Mouse (Mus musculus) C2C12 (cell line): ENCODE data around the gene Gm28048. TPM values are rescaled to one million over a fixed set of nuclear protein-coding genes. Genes with fewer than 3 reads are reported as not detected.

ENCODE experiments used
- H3K27me3 ChIP-seq: one replicate; pipeline ENCODE4 v1.6.1; 2011; ENCODE audit not compliant: control insufficient read depth, insufficient read depth, insufficient read length
- H3K36me3 ChIP-seq: one replicate; pipeline ENCODE4 v1.6.1; 2011; ENCODE audit not compliant: control insufficient read depth, insufficient read depth
- H3K4me3 ChIP-seq: one replicate; pipeline ENCODE4 v1.5.1; 2011; ENCODE audit warnings: mild to moderate bottlenecking, control low read depth; ENCODE audit not compliant: poor library complexity, insufficient read depth, severe bottlenecking
- H3K79me2 ChIP-seq: one replicate; pipeline ENCODE4 v1.6.1; 2011; ENCODE audit not compliant: control insufficient read depth, insufficient read depth
- H3K79me3 ChIP-seq: one replicate; pipeline ENCODE4 v1.6.1; 2011; ENCODE audit warnings: low read depth, control low read depth
- H3ac ChIP-seq: one replicate; pipeline ENCODE3; 2011; ENCODE audit warnings: low read depth; ENCODE audit not compliant: control insufficient read depth, insufficient read length
- CEBPB ChIP-seq: IDR thresholded peaks from one replicate; pipeline ENCODE4 v1.6.1; 2011; ENCODE audit warnings: low read depth, mild to moderate bottlenecking, control low read depth, moderate library complexity
- CTCF ChIP-seq: IDR thresholded peaks from one replicate; pipeline ENCODE4 v1.5.1; 2011; ENCODE audit not compliant: control insufficient read depth, insufficient read depth, insufficient read length
- FOSL1 ChIP-seq: IDR thresholded peaks from one replicate; pipeline ENCODE4 v1.8.0; 2011; ENCODE audit warnings: mild to moderate bottlenecking, low read length; ENCODE audit not compliant: poor library complexity, insufficient read depth, severe bottlenecking
- MAX ChIP-seq: IDR thresholded peaks from one replicate; pipeline ENCODE4 v1.6.1; 2011; ENCODE audit warnings: mild to moderate bottlenecking, control low read depth
- MYOD1 ChIP-seq: IDR thresholded peaks from one replicate; pipeline ENCODE4 v1.6.1; 2011; ENCODE audit warnings: low read depth; ENCODE audit not compliant: control insufficient read depth, insufficient read length
- MYOG ChIP-seq: IDR thresholded peaks from one replicate; pipeline ENCODE4 v1.6.1; 2011; ENCODE audit not compliant: control insufficient read depth, insufficient read length; ENCODE audit errors: extremely low read depth
- USF1 ChIP-seq: IDR thresholded peaks from one replicate; pipeline ENCODE4 v1.6.1; 2011; ENCODE audit warnings: low read depth, mild to moderate bottlenecking, control low read depth, moderate library complexity
- polyA plus RNA-seq: library from polyadenylated mRNA; unstranded; fragments of >200 nt; fragmentation: generic; extraction: Trizol; gene quantifications from one replicate; pipeline ENCODE4 v1.2.1, GENCODE M21; 2012; ENCODE audit warnings: missing spikeins

Gene Gm28048
- polyA plus RNA-seq, 1 experiment = 1.4 TPM

- TF ChIP-seq FOSL1 (no peak), MYOG (no peak), MAX (no peak), MYOD1 (no peak), USF1 (no peak), CTCF (no peak), CEBPB (no peak)
- peaks cover 36% of the 10 kb centered on the region for H3K79me3 ChIP-seq
- no peak overlapping the region for H3ac ChIP-seq
- peaks cover 93% of the 10 kb centered on the region for H3K79me2 ChIP-seq
- no peaks in the 10 kb centered on the region for H3K36me3 ChIP-seq
- H3K4me3 ChIP-seq = no peak overlapping the region
- no peaks in the 10 kb centered on the region for H3K27me3 ChIP-seq
Observed at GRCm38 (mm10) chr11:22848649-22849195, 133.2 kb downstream of the Gm28048 start.

- Histone ChIP-seq H3K79me3 (peaks cover 36% of the 10 kb centered on the region), H3K4me3 (no peak overlapping the region), H3K79me2 (peaks cover 93% of the 10 kb centered on the region), H3K27me3 (no peaks in the 10 kb centered on the region), H3K36me3 (no peaks in the 10 kb centered on the region), H3ac (no peak overlapping the region)
- no peak for TF ChIP-seq CEBPB
- no peak for TF ChIP-seq MYOD1
- no peak for TF ChIP-seq MYOG
- TF ChIP-seq CTCF = no peak
- no peak for TF ChIP-seq MAX
- peak; percentile 14 for TF ChIP-seq FOSL1
- no peak for TF ChIP-seq USF1
Observed at GRCm38 (mm10) chr11:22847732-22848648, 133.9 kb downstream of the Gm28048 start.

GRCm38 (mm10) chr11:22846960-22847731 is 134.7 kb downstream of the Gm28048 start:
- Histone ChIP-seq H3ac (no peak overlapping the region), H3K4me3 (no peak overlapping the region), H3K27me3 (no peaks in the 10 kb centered on the region), H3K79me3 (peaks cover 38% of the 10 kb centered on the region), H3K79me2 (peaks cover 93% of the 10 kb centered on the region), H3K36me3 (no peaks in the 10 kb centered on the region)
- TF ChIP-seq MYOG (no peak), MYOD1 (no peak), CEBPB (no peak), FOSL1 (no peak), MAX (no peak), USF1 (no peak), CTCF (no peak)

GRCm38 (mm10) chr11:22846093-22846835 is 135.6 kb downstream of the Gm28048 start:
- H3ac ChIP-seq = no peak overlapping the region
- peaks cover 90% of the 10 kb centered on the region for H3K79me2 ChIP-seq
- H3K79me3 ChIP-seq = peaks cover 40% of the 10 kb centered on the region
- no peak overlapping the region for H3K4me3 ChIP-seq
- H3K27me3 ChIP-seq = no peaks in the 10 kb centered on the region
- no peaks in the 10 kb centered on the region for H3K36me3 ChIP-seq
- no peak for TF ChIP-seq MYOG
- no peak for TF ChIP-seq MAX
- TF ChIP-seq CEBPB = no peak
- no peak for TF ChIP-seq MYOD1
- no peak for TF ChIP-seq CTCF
- no peak for TF ChIP-seq FOSL1
- TF ChIP-seq USF1 = no peak

- no peak overlapping the region for H3ac ChIP-seq
- no peak overlapping the region for H3K4me3 ChIP-seq
- H3K36me3 ChIP-seq = no peaks in the 10 kb centered on the region
- TF ChIP-seq USF1 = no peak
- no peaks in the 10 kb centered on the region for H3K27me3 ChIP-seq
- H3K79me2 ChIP-seq = peaks cover 90% of the 10 kb centered on the region
- peaks cover 37% of the 10 kb centered on the region for H3K79me3 ChIP-seq
Observed at GRCm38 (mm10) chr11:22844754-22845718, 136.9 kb downstream of the Gm28048 start.
